Mouse (Mus musculus) CH12.LX (cell line): ENCODE measurements at regions not wholly inside any gene's neighbourhood (a gene's known extent, or its start where the extent isn't known, plus 50 kb on each side); places are given as distances from the start of the nearest gene placed in this dataset.

Experiments used
- CTCF ChIP-seq, 2 experiments: IDR thresholded peaks in 1 of 2; conservative IDR thresholded peaks in 1 of 2; 2 replicates each; pipeline ENCODE4 v1.5.1; 2011 to 2012; ENCODE audit warnings: low read depth in 2 of 2, low read length in 2 of 2, improper control_type of control experiment in 1 of 2, inconsistent platforms in 1 of 2, mild to moderate bottlenecking in 1 of 2, moderate library complexity in 1 of 2
- EP300 ChIP-seq: IDR thresholded peaks from 2 replicates; pipeline ENCODE4 v1.6.1; 2011; ENCODE audit warnings: low read length, improper control_type of control experiment
- ETS1 ChIP-seq: conservative IDR thresholded peaks from 2 replicates; pipeline ENCODE4 v1.6.1; 2012; ENCODE audit warnings: low read depth, mild to moderate bottlenecking, inconsistent platforms, low read length, improper control_type of control experiment, moderate library complexity
- JUND ChIP-seq: conservative IDR thresholded peaks from 2 replicates; pipeline ENCODE4 v1.6.1; 2011; ENCODE audit warnings: low read depth, low read length, improper control_type of control experiment
- POLR2A ChIP-seq: IDR thresholded peaks from 2 replicates; pipeline ENCODE4 v1.6.1; 2011; ENCODE audit warnings: low read depth, mild to moderate bottlenecking, improper control_type of control experiment, low read length
- POLR2AphosphoS2 ChIP-seq: IDR thresholded peaks from 2 replicates; pipeline ENCODE4 v1.6.1; 2011; ENCODE audit warnings: low read depth, low read length, improper control_type of control experiment
- TBP ChIP-seq: conservative IDR thresholded peaks from 2 replicates; pipeline ENCODE4 v1.6.1; 2011; ENCODE audit warnings: low read depth, low read length, improper control_type of control experiment
- UBTF ChIP-seq: IDR thresholded peaks from 2 replicates; pipeline ENCODE4 v1.6.1; 2012; ENCODE audit warnings: low read depth, mild to moderate bottlenecking, inconsistent platforms, low read length, improper control_type of control experiment, moderate library complexity
- USF1 ChIP-seq: IDR thresholded peaks from 2 replicates; pipeline ENCODE4 v1.6.1; 2014; ENCODE audit warnings: low read depth, mild to moderate bottlenecking, inconsistent platforms, low read length, improper control_type of control experiment
- ZMIZ1 ChIP-seq: IDR thresholded peaks from 2 replicates; pipeline ENCODE4 v1.6.1; 2012; ENCODE audit warnings: low read depth, mild to moderate bottlenecking, inconsistent platforms, low read length, improper control_type of control experiment

GRCm38 (mm10) chr17:84848385-84849030, 57.9 kb upstream of the Lrpprc start:
- no peak for TF ChIP-seq CTCF (conservative IDR thresholded peaks at IDR 0.05 in 1 of 2, IDR thresholded peaks at IDR 0.05 in 1 of 2; ENCODE audit: low read depth in 2 of 2, low read length in 2 of 2)
- TF ChIP-seq EP300: no peak
- no peak for TF ChIP-seq POLR2A
- TF ChIP-seq UBTF: no peak
- no peak for TF ChIP-seq JUND
- no peak for TF ChIP-seq USF1
- TF ChIP-seq POLR2AphosphoS2: no peak
- TF ChIP-seq TBP: no peak
- TF ChIP-seq ETS1: no peak
- no peak for TF ChIP-seq ZMIZ1
